Mouse (Mus musculus): ENCODE results near the gene Kcnk12.

Kcnk12 gene

GRCm38 (mm10) chr17:87700101-87700500 is 97.7 kb downstream of the Kcnk12 start:
- in situ Hi-C loops (cut with MboI, MseI): no loop called here

DNA sequence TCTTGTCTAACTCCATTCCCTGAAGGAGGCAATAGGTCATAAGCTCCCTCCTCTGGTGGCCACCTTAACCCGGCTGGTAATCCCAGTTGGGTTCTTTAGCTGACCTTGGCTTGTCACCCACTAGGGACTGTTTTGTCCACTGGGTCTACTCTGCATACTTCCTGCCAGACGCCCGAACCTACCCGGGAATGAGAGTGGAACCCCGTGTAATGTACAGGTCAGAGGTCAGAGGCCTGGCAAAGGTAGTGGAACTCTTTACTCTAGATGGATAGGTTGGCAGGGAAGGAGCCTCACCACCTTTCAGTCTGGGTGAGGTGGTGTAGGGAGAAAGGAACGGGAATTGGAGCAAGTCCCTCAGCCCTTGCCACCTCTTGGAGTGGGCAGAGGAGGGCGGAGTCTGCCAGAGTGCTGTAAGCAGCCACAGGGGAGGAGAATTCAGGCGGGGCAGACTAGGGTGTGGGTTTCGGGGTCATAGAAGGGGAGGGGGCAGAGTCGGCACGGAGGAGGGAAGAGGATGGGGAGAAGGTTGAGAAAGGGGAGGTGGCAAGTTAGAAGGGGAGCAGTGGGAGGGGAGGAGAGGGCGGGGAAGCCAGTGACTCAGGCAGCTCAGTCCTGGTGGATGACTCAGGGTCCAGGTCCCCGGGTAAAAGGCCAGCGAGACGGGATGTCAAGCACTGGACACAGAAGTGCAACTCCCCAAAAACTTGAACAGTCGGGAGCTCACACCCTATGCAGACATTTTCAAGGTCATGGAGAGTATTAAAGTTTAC is 98.6 kb downstream of the Kcnk12 start:
- in situ Hi-C loops (cut with MboI, MseI): no loop called here

DNA sequence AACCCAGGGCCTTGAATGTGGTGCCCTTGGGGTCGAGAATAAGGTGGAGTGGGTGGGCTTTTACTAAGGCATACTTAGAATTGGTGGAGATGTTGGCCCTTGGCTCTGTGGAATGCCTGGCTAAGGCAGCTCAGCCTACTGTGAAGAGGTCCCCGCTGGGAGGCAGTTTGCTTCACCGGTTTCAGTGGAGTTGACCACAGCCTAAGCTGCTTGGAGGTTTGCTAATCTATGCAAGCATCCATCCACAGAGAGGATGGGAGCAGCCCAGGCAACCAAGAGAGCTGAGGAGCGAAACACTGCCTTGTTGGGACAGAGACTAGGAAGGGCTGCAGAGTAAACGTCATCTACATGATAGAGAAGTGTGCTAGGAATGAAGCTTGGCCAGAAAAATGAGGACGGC is 101.0 kb downstream of the Kcnk12 start:
- in situ Hi-C loops (cut with MboI, MseI): no loop called here

GRCm38 (mm10) chr17:87695874-87696465 is 101.8 kb downstream of the Kcnk12 start:
- in situ Hi-C loops (cut with MboI, MseI): no loop called here

All from T-helper 1 cell (primary cell).